Mouse (Mus musculus): ENCODE data around the gene Mgat4b. TPM values are rescaled to one million over a fixed set of nuclear protein-coding genes. Genes with fewer than 3 reads are reported as not detected.
A peak's percentile ranks its signal among the peaks of the same experiment; 100 is the strongest.

The Mgat4b gene
- total RNA-seq, 2 experiments from 2014 or later: 159 to 178 TPM

GRCm38 (mm10) chr11:50223783-50224662 lies 13.3 kb downstream of the Mgat4b start:
- DNase-seq (ENCODE audit: low spot score in 2 of 2): no peak

- peak; percentile 76 to 79 for DNase-seq (ENCODE audit: low spot score in 2 of 2)
These were observed 14.2 kb downstream of the Mgat4b start for GRCm38 (mm10) chr11:50224671-50225530.

GRCm38 (mm10) chr11:50225611-50226378 lies 15.1 kb downstream of the Mgat4b start:
- DNase-seq (ENCODE audit: low spot score in 2 of 2): no peak

- DNase-seq (ENCODE audit: low spot score in 2 of 2): no peak
These were observed 15.7 kb downstream of the Mgat4b start for GRCm38 (mm10) chr11:50226406-50226805.

GRCm38 (mm10) chr11:50227226-50227625 lies 16.5 kb downstream of the Mgat4b start:
- DNase-seq (ENCODE audit: low spot score in 2 of 2): no peak

GRCm38 (mm10) chr11:50227736-50228135 lies 17.0 kb downstream of the Mgat4b start:
- no peak for DNase-seq (ENCODE audit: low spot score in 2 of 2)

- DNase-seq (ENCODE audit: low spot score in 2 of 2): no peak
These were observed 18.1 kb downstream of the Mgat4b start for GRCm38 (mm10) chr11:50228772-50229171.

- no peak for DNase-seq (ENCODE audit: low spot score in 2 of 2)
These were observed 18.7 kb downstream of the Mgat4b start for GRCm38 (mm10) chr11:50229252-50229910.

- DNase-seq (ENCODE audit: low spot score in 2 of 2): no peak
These were observed 20.0 kb downstream of the Mgat4b start for GRCm38 (mm10) chr11:50230481-50231304.

GRCm38 (mm10) chr11:50231411-50231810 lies 20.7 kb downstream of the Mgat4b start:
- DNase-seq (ENCODE audit: low spot score in 2 of 2): no peak

- DNase-seq (ENCODE audit: low spot score in 2 of 2): no peak
These were observed 22.3 kb downstream of the Mgat4b start for GRCm38 (mm10) chr11:50233022-50233421.

- no peak for DNase-seq (ENCODE audit: low spot score in 2 of 2)
These were observed 23.3 kb downstream of the Mgat4b start for GRCm38 (mm10) chr11:50233993-50234392.

- DNase-seq (ENCODE audit: low spot score in 2 of 2): no peak
These were observed 23.9 kb downstream of the Mgat4b start for GRCm38 (mm10) chr11:50234606-50235005.

GRCm38 (mm10) chr11:50236540-50236936 lies 25.8 kb downstream of the Mgat4b start:
- DNase-seq (ENCODE audit: low spot score in 2 of 2): peak; percentile 70 to 87

- DNase-seq (ENCODE audit: low spot score in 2 of 2): no peak
These were observed 26.5 kb downstream of the Mgat4b start for GRCm38 (mm10) chr11:50236937-50237835.

GRCm38 (mm10) chr11:50238324-50238723 lies 27.6 kb downstream of the Mgat4b start, which contains the start of gene Ltc4s:
Gene Ltc4s (minus strand): TSS chr11:50238616.
- DNase-seq (ENCODE audit: low spot score in 2 of 2): no peak

GRCm38 (mm10) chr11:50238821-50239791 lies 28.4 kb downstream of the Mgat4b start:
- DNase-seq (ENCODE audit: low spot score in 2 of 2): no peak

Measured in adrenal gland, postnatal 4 days (tissue).